10 mouse cellular contexts compared by ENCODE assay signal in the genomic region with DNA sequence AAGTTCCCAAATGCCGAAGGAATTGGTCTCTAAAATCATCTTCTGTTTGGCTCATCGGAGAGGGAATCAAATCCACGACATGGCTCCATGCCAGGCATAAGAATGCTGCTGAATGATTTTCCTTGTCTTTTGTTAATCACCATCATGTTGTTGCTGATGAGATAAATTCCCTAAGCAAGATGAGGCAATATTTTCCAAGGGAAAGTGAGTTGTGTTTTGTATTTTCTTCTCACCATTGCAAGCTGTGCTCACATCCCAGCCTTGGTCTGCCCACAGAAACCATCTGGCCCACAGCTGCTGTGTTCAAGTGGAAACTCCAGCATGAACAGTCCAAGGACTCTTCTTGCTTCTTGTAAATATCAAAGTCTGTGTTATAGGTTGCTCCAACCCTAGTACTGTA. TPM values are rescaled to one million over a fixed set of nuclear protein-coding genes. Genes with fewer than 3 reads are reported as not detected.
DNase-seq lines count a peak whose midpoint lies in the region; ATAC-seq lines count a peak whose summit lies in the region.
"Had no signal": no experiment of that assay in that cellular context is flagged by ENCODE, and none has a peak within 500 bp of the region (broad histone marks: within the 10 kb centered on the region; RNA-seq: fewer than 3 reads in every experiment).

No protein-coding gene starts in this region.

- H3K27me3 ChIP-seq in heart, embryonic 11.5 days (ENCODE audit: control insufficient read depth, insufficient read depth, low read length) = no peaks in the 10 kb centered on the region

- ATAC-seq in heart, embryonic 11.5 days (replicated peaks; ENCODE audit: insufficient number of reproducible peaks, low FRiP score, low TSS enrichment) = no peak
- no peak for ATAC-seq in megakaryocyte progenitor cell, adult 5-6 weeks (replicated peaks; ENCODE audit: poor library complexity)

- no peaks in the 10 kb centered on the region for H3K36me3 ChIP-seq in heart, embryonic 11.5 days (ENCODE audit: control insufficient read depth, insufficient read depth, low read length)

- no peak overlapping the region for H3K4me2 ChIP-seq in heart, embryonic 11.5 days

- no peaks in the 10 kb centered on the region for H3K4me1 ChIP-seq in heart, embryonic 11.5 days (ENCODE audit: control insufficient read depth, insufficient read depth, low read length)

- no peak overlapping the region for H3K27ac ChIP-seq in heart, embryonic 11.5 days (ENCODE audit: low read depth, low read length)
- H3K27ac ChIP-seq: liver, embryonic 14.5 days had no signal

- WGBS in heart, embryonic 11.5 days (ENCODE audit: insufficient replicate concordance) = 80% methylated on average over 3 of the region's 3 CpGs

- H3K9ac ChIP-seq in heart, embryonic 11.5 days (ENCODE audit: low read depth, low read length) = no peak overlapping the region
- H3K9ac ChIP-seq: liver, embryonic 14.5 days had no signal

- H3K4me3 ChIP-seq in heart, embryonic 11.5 days (ENCODE audit: low read depth, low read length) = no peak overlapping the region
- H3K4me3 ChIP-seq: myocyte had no signal

- no peaks in the 10 kb centered on the region for H3K9me3 ChIP-seq in heart, embryonic 11.5 days (replicated peaks; ENCODE audit: control insufficient read depth, low read length)

- peak; percentile 98 for DNase-seq in heart, adult 11 months
- DNase-seq in gastrocnemius, postnatal 10 days = peak; percentile 43
- DNase-seq in layer of hippocampus, postnatal 14 days (ENCODE audit: low spot score in 2 of 2) = peak; percentile 12 to 52
- peak; percentile 60 to 63 for DNase-seq in right cerebral cortex, postnatal 10 days (ENCODE audit: low spot score in 2 of 2)
- no peak for DNase-seq in kidney, adult 11 months
- no peak for DNase-seq in thymus, postnatal 14 days

RNA-seq across cellular contexts. Expression of a gene that starts 48.4 kb away (rescaled TPM):
- polyA plus RNA-seq in heart, embryonic 11.5 days (2014; fragmentation: Nextera tagmentation; extraction: Ambion mirVana) = 1.8 and 3.6 TPM in 2 replicates
- 10 to 100 TPM; 16.1 to 21.4 TPM for total RNA-seq in gastrocnemius, postnatal 10 days (2021)
- total RNA-seq in layer of hippocampus, postnatal 14 days (2021) = 1 to 10 TPM; 3.3 to 3.6 TPM
- not detected in 2 replicates for total RNA-seq in megakaryocyte progenitor cell, adult 5-6 weeks (2015)
- total RNA-seq in megakaryocyte progenitor cell, adult 5-6 weeks (2017) = not detected in 2 replicates

Comparison
In these comparisons a context has a peak if more than half of its experiments do, and no peak if none do; other contexts are left out.
1. DNase-seq: peak in heart, adult 11 months (single experiment), gastrocnemius, postnatal 10 days (single experiment), layer of hippocampus, postnatal 14 days (2 of 2) and right cerebral cortex, postnatal 10 days (2 of 2); none in kidney, adult 11 months (single experiment) and thymus, postnatal 14 days (single experiment).
2. RNA of a gene that starts 48.4 kb away (total RNA-seq): 16.1 to 21.4 TPM in gastrocnemius, postnatal 10 days and 3.3 to 3.6 TPM in layer of hippocampus, postnatal 14 days; not detected in megakaryocyte progenitor cell, adult 5-6 weeks; every median in the first group is over 4 times any median in the second.